Mouse (Mus musculus) neural tube, embryonic 15.5 days (tissue): Measurements from ENCODE around the gene Top1. TPM values are rescaled to one million over a fixed set of nuclear protein-coding genes. Genes with fewer than 3 reads are reported as not detected.

Experiments used
- ATAC-seq: fragments of 200-750 bp; cut with Nextera tagmentation; 2 replicates; pipeline ENCODE4 v1.8.0; 2017; ENCODE audit warnings: mild to moderate bottlenecking, moderate TSS enrichment, moderate library complexity; ENCODE audit not compliant: low FRiP score
- H3K27ac ChIP-seq: fragments of 300-500 bp; sonication (generic); replicated peaks from 2 replicates; pipeline ENCODE4 v1.5.1; 2015; ENCODE audit warnings: mild to moderate bottlenecking, inconsistent platforms
- H3K27me3 ChIP-seq: fragments of 300-500 bp; sonication (generic); replicated peaks from 2 replicates; pipeline ENCODE4 v1.6.1; 2015; ENCODE audit warnings: inconsistent platforms
- H3K36me3 ChIP-seq: fragments of 300-500 bp; sonication (generic); 2 replicates; pipeline ENCODE4 v1.6.1; 2015; ENCODE audit warnings: inconsistent platforms
- H3K4me1 ChIP-seq: fragments of 300-500 bp; sonication (generic); 2 replicates; pipeline ENCODE4 v1.6.1; 2015; ENCODE audit warnings: inconsistent platforms
- H3K4me2 ChIP-seq: fragments of 300-500 bp; sonication (generic); 2 replicates; pipeline ENCODE4 v1.6.1; 2015; ENCODE audit warnings: inconsistent platforms, mild to moderate bottlenecking, moderate library complexity
- H3K4me3 ChIP-seq: fragments of 300-500 bp; sonication (generic); replicated peaks from 2 replicates; pipeline ENCODE4 v1.5.1; 2015; ENCODE audit warnings: mild to moderate bottlenecking, inconsistent platforms
- H3K9ac ChIP-seq: fragments of 300-500 bp; sonication (generic); replicated peaks from 2 replicates; pipeline ENCODE4 v1.6.1; 2015; ENCODE audit warnings: mild to moderate bottlenecking, inconsistent platforms
- H3K9me3 ChIP-seq: fragments of 300-500 bp; sonication (generic); replicated peaks from 2 replicates; pipeline ENCODE4 v1.6.1; 2016; ENCODE audit warnings: inconsistent platforms
- WGBS: fragments of 180-500 bp; shearing (Covaris S2); methylation state at CpG from one replicate; pipeline ENCODE4 v1.1.7; 2015; ENCODE audit warnings: mixed read lengths; 5-methylcytosine and 5-hydroxymethylcytosine counted together
- polyA plus RNA-seq: library from polyadenylated mRNA; unstranded; fragments of >200 nt; fragmentation: Nextera tagmentation; extraction: Ambion mirVana; gene quantifications from 2 replicates; pipeline ENCODE4 v1.2.1, GENCODE M21; 2015

The Top1 gene
- 65.2 and 68.5 TPM in 2 replicates for polyA plus RNA-seq

DNA sequence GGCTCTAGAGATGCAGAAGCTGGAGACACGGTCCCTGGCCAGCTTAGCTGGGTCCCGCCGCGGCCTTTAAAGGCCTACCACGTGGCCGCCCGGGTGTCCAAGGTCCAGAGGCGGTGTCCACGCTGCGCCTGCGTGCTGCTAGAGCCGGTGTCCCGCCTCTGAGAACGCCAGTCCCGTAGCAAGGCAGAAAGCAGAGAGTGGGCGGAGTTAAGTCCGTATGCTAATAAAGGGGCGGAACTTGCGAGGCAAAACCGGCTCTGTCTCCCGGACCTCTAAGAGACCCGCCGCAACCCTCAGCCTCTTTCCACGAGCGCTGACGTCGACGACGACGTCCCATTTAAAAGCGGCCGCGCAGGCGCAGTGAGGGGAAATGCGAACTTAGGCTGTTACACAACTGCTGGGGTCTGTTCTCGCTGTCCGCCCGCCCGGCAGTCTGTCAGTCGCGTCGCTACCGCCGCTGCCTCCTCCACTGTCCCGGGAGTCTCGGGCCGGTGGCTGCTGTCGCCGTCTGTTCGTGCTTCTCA, at the start of gene Top1:
Top1 (plus strand) TSS at position 275 of the 524 bp plus-strand sequence.
- Histone ChIP-seq H3K27ac (peak within 1 kb of the TSS; percentile 98), H3K9me3 (no peaks in the 10 kb centered on the region), H3K4me2 (peak within 1 kb of the TSS; percentile 62), H3K27me3 (no peaks in the 10 kb centered on the region), H3K36me3 (no peaks in the 10 kb centered on the region), H3K4me1 (peaks cover 23% of the 10 kb centered on the region), H3K9ac (peak within 1 kb of the TSS; percentile 100), H3K4me3 (peak within 1 kb of the TSS; percentile 90)
- WGBS: under 1% methylated on average over 50 of the region's 50 CpGs
- ATAC-seq: peak; percentile 98

- 34% methylated on average over 12 of the region's 12 CpGs for WGBS
- no peak overlapping the region for H3K4me3 ChIP-seq
- H3K4me2 ChIP-seq: peak overlapping the region; percentile 31; the same call in 1 of the 2 replicates
- 0 out of 2 replicates have a peak, but pooled peaks cover 2% of the 10 kb centered on the region for H3K4me1 ChIP-seq
- H3K9me3 ChIP-seq: no peaks in the 10 kb centered on the region
- no peak overlapping the region for H3K27ac ChIP-seq
- peaks cover 7% of the 10 kb centered on the region; the same call in 1 of the 2 replicates for H3K27me3 ChIP-seq
- peak; percentile 83 for ATAC-seq
- H3K9ac ChIP-seq: no peak overlapping the region
- no peaks in the 10 kb centered on the region for H3K36me3 ChIP-seq
These were observed 48.0 kb upstream of the Top1 start for GRCm38 (mm10) chr2:160597582-160598281.

DNA sequence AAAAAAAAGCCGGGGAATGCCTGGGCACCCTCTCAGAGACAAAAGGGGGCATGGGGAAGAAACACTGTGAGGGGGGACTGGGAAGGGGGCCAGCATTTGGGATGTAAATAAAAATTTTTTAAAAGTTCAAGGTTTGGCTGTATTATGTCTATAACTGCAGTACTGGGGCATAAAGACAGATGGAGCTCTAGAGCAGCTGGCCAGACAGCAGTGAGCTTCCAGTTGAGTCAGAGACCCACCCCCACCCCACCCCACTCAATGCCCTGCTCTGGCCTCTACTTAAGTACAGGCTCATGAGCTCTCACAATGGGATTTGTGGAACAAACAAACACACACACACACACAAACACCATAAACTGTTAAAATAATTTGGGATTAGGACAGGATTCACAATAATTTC, 43.9 kb upstream of the Top1 start:
- Histone ChIP-seq H3K27ac (no peak overlapping the region), H3K4me3 (no peak overlapping the region), H3K27me3 (peaks cover 4% of the 10 kb centered on the region; the same call in 1 of the 2 replicates), H3K9me3 (no peaks in the 10 kb centered on the region), H3K4me2 (no peak overlapping the region), H3K4me1 (0 out of 2 replicates have a peak, but pooled peaks cover 2% of the 10 kb centered on the region), H3K9ac (no peak overlapping the region), H3K36me3 (no peaks in the 10 kb centered on the region)
- WGBS: 58% methylated on average over 1 of the region's 1 CpGs
- ATAC-seq: no peak

DNA sequence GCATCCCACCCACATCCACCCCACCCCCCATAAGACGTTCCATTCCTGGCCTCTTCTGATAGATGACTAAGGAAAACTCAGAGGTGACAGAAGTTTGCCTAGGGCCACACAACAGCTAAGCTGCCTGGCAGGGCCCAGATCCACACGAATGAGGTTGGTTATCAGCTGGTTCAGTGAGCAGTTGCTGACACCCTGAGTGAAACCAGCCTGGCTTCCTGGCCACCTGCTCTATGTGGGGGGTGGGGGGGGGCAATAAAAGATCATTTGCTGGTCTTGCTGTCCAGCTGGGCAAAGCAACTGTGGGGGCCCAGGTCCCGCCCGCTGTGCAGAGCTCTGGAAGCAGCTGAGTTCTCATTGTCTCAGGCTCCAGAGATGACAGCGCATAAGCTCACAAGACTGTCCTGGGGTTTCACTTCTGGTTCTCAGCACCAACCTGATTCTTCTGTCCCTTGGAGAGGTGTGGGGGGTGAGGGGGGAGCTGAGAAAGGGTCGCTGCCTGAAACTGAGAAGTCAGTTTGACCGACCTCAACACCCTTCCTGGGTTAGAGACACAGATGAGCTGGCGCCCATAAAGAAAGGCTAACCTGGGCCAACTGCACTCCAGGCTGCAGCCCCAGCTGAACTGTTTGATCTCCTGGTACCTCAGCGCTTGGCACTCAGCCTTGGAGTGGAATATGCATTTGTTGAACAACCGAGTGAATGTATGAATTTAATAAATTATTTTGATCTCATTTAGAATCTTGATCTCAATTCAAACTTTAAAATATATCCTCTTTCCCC, 42.3 kb upstream of the Top1 start:
- Histone ChIP-seq H3K9me3 (no peaks in the 10 kb centered on the region), H3K27me3 (no peaks in the 10 kb centered on the region), H3K4me3 (no peak overlapping the region), H3K36me3 (no peaks in the 10 kb centered on the region), H3K27ac (no peak overlapping the region), H3K4me2 (no peak overlapping the region), H3K9ac (no peak overlapping the region), H3K4me1 (no peaks in the 10 kb centered on the region)
- no peak for ATAC-seq
- 57% methylated on average over 10 of the region's 10 CpGs for WGBS

DNA sequence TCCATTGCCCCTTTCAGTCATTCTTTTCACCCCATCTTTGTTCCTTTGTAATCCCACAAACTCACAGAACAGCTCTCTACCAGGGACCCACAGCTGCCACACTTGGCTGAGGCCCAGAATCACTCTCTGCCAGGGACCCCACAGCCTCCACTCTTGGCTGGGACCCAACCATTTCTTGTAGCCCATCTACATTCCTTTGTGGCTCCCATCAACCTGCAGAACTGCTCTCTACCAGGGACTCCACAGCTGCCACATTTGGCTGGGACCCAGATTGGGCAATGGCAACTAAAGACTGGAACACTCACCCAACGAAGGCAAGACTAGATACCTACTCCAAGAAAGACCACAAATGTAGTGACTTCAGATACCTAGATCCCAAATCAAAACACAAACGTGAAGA, 35.7 kb upstream of the Top1 start:
- Histone ChIP-seq H3K27me3 (no peaks in the 10 kb centered on the region), H3K27ac (no peak overlapping the region), H3K9me3 (no peaks in the 10 kb centered on the region), H3K4me3 (no peak overlapping the region), H3K4me2 (no peak overlapping the region), H3K9ac (no peak overlapping the region), H3K4me1 (no peaks in the 10 kb centered on the region), H3K36me3 (no peaks in the 10 kb centered on the region)
- ATAC-seq: no peak
- WGBS: 53% methylated on average over 2 of the region's 2 CpGs

DNA sequence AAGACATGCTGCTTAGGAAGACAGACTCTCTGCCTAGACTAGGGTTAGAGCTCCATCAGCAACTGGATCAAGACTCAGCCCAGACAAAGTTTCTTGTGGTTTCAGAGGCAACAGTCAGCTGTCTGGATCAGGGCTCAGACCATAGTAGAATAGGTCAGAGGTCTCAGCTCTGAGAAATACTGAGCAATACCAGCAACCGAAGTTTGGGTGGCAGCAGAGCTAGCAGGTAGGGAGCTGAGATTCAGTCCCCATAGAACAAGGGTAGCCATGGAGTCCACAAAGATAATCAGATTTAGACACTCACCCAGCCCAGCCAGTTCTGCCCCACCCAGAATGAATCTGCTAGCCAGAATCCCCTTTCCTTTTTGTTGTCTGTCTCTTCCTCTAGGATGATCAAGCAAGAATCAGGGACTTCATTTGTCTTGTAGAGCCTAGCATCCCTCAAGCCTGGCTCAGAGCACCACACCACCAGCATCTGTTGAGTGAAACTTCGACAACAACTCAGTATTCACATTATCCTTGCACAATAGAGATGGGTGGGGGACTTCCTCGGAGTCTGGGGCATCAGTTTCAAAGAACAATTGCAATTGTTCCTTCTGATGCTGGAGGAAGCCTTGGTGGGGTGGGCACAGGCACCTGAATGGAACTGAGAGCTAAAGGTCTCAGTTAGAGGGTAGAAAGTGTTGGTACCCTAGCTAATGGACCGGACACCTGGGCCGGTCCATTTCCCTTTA, 32.3 kb upstream of the Top1 start:
- H3K27me3 ChIP-seq: no peaks in the 10 kb centered on the region
- ATAC-seq: no peak
- no peak overlapping the region for H3K9ac ChIP-seq
- H3K4me2 ChIP-seq: no peak overlapping the region
- H3K9me3 ChIP-seq: no peaks in the 10 kb centered on the region
- H3K4me1 ChIP-seq: no peaks in the 10 kb centered on the region
- H3K27ac ChIP-seq: no peak overlapping the region
- no peak overlapping the region for H3K4me3 ChIP-seq
- 81% methylated on average over 5 of the region's 5 CpGs for WGBS
- no peaks in the 10 kb centered on the region for H3K36me3 ChIP-seq

- Histone ChIP-seq H3K4me3 (no peak overlapping the region), H3K9ac (no peak overlapping the region), H3K9me3 (no peaks in the 10 kb centered on the region), H3K4me2 (no peak overlapping the region), H3K4me1 (peaks cover 18% of the 10 kb centered on the region; the same call in 1 of the 2 replicates), H3K27me3 (no peaks in the 10 kb centered on the region), H3K36me3 (no peaks in the 10 kb centered on the region), H3K27ac (no peak overlapping the region)
- no peak for ATAC-seq
- 91% methylated on average over 6 of the region's 6 CpGs for WGBS
These were observed 27.9 kb upstream of the Top1 start for GRCm38 (mm10) chr2:160617741-160618140.

GRCm38 (mm10) chr2:160618619-160619220, 27.0 kb upstream of the Top1 start:
- 46% methylated on average over 6 of the region's 6 CpGs for whole genome bisulfite sequencing
- no peak overlapping the region for H3K27ac ChIP-seq
- no peak overlapping the region for H3K4me2 ChIP-seq
- peaks cover 18% of the 10 kb centered on the region; the same call in 1 of the 2 replicates for H3K4me1 ChIP-seq
- H3K27me3 ChIP-seq: no peaks in the 10 kb centered on the region
- no peak for ATAC-seq
- H3K36me3 ChIP-seq: no peaks in the 10 kb centered on the region
- H3K9ac ChIP-seq: no peak overlapping the region
- H3K9me3 ChIP-seq: no peaks in the 10 kb centered on the region
- H3K4me3 ChIP-seq: no peak overlapping the region

DNA sequence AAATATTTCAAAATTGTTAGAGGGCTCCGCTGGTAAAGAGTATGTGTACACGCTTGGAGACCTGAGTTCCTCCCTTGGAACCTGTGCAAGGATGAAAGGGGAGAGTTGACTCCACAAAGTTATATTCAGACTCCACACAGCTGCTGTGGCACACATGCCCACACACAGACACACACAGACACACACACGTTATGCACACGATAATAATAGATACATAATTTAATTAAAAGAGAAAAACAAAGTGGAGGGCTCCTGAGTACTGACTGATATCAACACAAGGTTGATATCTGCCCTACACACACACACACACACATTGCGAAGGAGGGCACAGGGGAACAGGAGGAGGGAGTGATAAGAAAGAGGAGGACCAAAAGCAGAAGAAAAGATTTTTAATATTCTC, 26.4 kb upstream of the Top1 start:
- H3K36me3 ChIP-seq: no peaks in the 10 kb centered on the region
- H3K4me3 ChIP-seq: no peak overlapping the region
- no peaks in the 10 kb centered on the region for H3K27me3 ChIP-seq
- no peak overlapping the region for H3K27ac ChIP-seq
- peaks cover 18% of the 10 kb centered on the region; the same call in 1 of the 2 replicates for H3K4me1 ChIP-seq
- no peaks in the 10 kb centered on the region for H3K9me3 ChIP-seq
- no peak overlapping the region for H3K4me2 ChIP-seq
- ATAC-seq: no peak
- no peak overlapping the region for H3K9ac ChIP-seq
- WGBS: 81% methylated on average over 5 of the region's 5 CpGs

- H3K4me2 ChIP-seq: no peak overlapping the region
These were observed 25.9 kb upstream of the Top1 start for GRCm38 (mm10) chr2:160619831-160620230.

More at GRCm38 (mm10) chr2:160619831-160620230, 25.9 kb upstream of the Top1 start:
- H3K27ac ChIP-seq: no peak overlapping the region
- H3K36me3 ChIP-seq: no peaks in the 10 kb centered on the region
- no peak overlapping the region for H3K9ac ChIP-seq
- no peak for ATAC-seq
- peaks cover 18% of the 10 kb centered on the region; the same call in 1 of the 2 replicates for H3K4me1 ChIP-seq
- 50% methylated on average over 9 of the region's 9 CpGs for WGBS
- no peaks in the 10 kb centered on the region for H3K9me3 ChIP-seq
- no peak overlapping the region for H3K4me3 ChIP-seq
- H3K27me3 ChIP-seq: no peaks in the 10 kb centered on the region
